Mouse (Mus musculus): ENCODE measurements around the gene Slit3. TPM values are rescaled to one million over a fixed set of nuclear protein-coding genes. Genes with fewer than 3 reads are reported as not detected.

The Slit3 gene
- total and polyA plus RNA-seq, 3 experiments = 0.55 to 4.8 (median 2.8) TPM

- Histone ChIP-seq H3K79me2 (replicated peaks; ENCODE audit: control insufficient read depth, extremely low read depth, insufficient read depth, poor library complexity, severe bottlenecking) (no peaks in the 10 kb centered on the region), H3K27ac (ENCODE audit: insufficient read depth, low read depth) (no peak overlapping the region), H3K27me3 (replicated peaks) (no peaks in the 10 kb centered on the region), H3K9me3 (replicated peaks; ENCODE audit: low read length) (no peaks in the 10 kb centered on the region), H3K9ac (ENCODE audit: insufficient read depth, low read depth) (no peak overlapping the region), H3K4me2 (ENCODE audit: insufficient read depth, low read depth, poor library complexity, severe bottlenecking) (no peak overlapping the region), H3K4me1 (ENCODE audit: control insufficient read depth in 1 of 2, insufficient read depth in 2 of 2) (peaks cover 0 to 3% of the 10 kb centered on the region in 2 experiments; a peak in 1 of 4 replicates), H3K4me3 (replicated peaks in 1 of 3; ENCODE audit: low read depth in 2 of 3, low read length in 2 of 3, poor library complexity in 1 of 3) (no peak overlapping the region), H3K36me3 (replicated peaks in 1 of 2; ENCODE audit: control insufficient read depth in 1 of 2, insufficient read depth in 1 of 2, low read length in 1 of 2) (no peaks in the 10 kb centered on the region)
- dilution Hi-C loops (cut with MboI; ENCODE audit: extremely low pct_ligation_motif_present, extremely low pct_unique_long_range_greater_than_20kb, low sequenced_read_pairs) = no loop called here
- in situ Hi-C loops (cut with MboI; ENCODE audit: low pct_ligation_motif_present, low pct_unique_long_range_greater_than_20kb, low sequenced_read_pairs) = no loop called here
- no peak for DNase-seq (ENCODE audit: extremely low read depth)
- TF ChIP-seq TCF12 (IDR thresholded peaks at IDR 0.05; ENCODE audit: low read depth, low read length) (no peak), TBP (conservative IDR thresholded peaks at IDR 0.05; ENCODE audit: low read depth, low read length) (no peak), MAFK (IDR thresholded peaks at IDR 0.05; ENCODE audit: insufficient replicate concordance, low read length) (no peak), ZC3H11A (IDR thresholded peaks at IDR 0.05; ENCODE audit: low read depth, low read length) (no peak), CHD1 (IDR thresholded peaks at IDR 0.05; ENCODE audit: low read depth, low read length) (no peak), NELFE (IDR thresholded peaks at IDR 0.05; ENCODE audit: low read depth, low read length) (no peak), JUND (conservative IDR thresholded peaks at IDR 0.05; ENCODE audit: low read depth, low read length) (no peak), ELF1 (IDR thresholded peaks at IDR 0.05; ENCODE audit: low read depth, low read length) (no peak), MAX (IDR thresholded peaks at IDR 0.05; ENCODE audit: low read length) (no peak), SIN3A (IDR thresholded peaks at IDR 0.05; ENCODE audit: low read length) (no peak), EP300 (IDR thresholded peaks at IDR 0.05; ENCODE audit: low read length) (no peak), KAT2A (IDR thresholded peaks at IDR 0.05; ENCODE audit: insufficient replicate concordance, low read length) (no peak), ZMIZ1 (IDR thresholded peaks at IDR 0.05; ENCODE audit: low read depth, low read length) (no peak), MYC (IDR thresholded peaks at IDR 0.05; ENCODE audit: low read depth, low read length) (no peak), JUN (IDR thresholded peaks at IDR 0.05; ENCODE audit: insufficient read depth, low read depth, low read length) (no peak)
Observed at GRCm38 (mm10) chr11:35550036-35550435, 429.0 kb downstream of the Slit3 start.

- no peak for DNase-seq (ENCODE audit: extremely low read depth)
- in situ Hi-C loops (cut with MboI; ENCODE audit: low pct_ligation_motif_present, low pct_unique_long_range_greater_than_20kb, low sequenced_read_pairs) (no loop called here), dilution Hi-C loops (cut with MboI; ENCODE audit: extremely low pct_ligation_motif_present, extremely low pct_unique_long_range_greater_than_20kb, low sequenced_read_pairs) (no loop called here)
- no peak for TF ChIP-seq EP300 (IDR thresholded peaks at IDR 0.05; ENCODE audit: low read length)
- TF ChIP-seq ETS1 (conservative IDR thresholded peaks at IDR 0.05; ENCODE audit: low read depth, low read length) = no peak
- no peak for TF ChIP-seq MEF2A (IDR thresholded peaks at IDR 0.05; ENCODE audit: borderline replicate concordance, low read depth, low read length)
- TF ChIP-seq POLR2AphosphoS2 (IDR thresholded peaks at IDR 0.05; ENCODE audit: low read depth, low read length) = no peak
- Histone ChIP-seq H3K27me3 (replicated peaks) (no peaks in the 10 kb centered on the region), H3K4me2 (ENCODE audit: insufficient read depth, low read depth, poor library complexity, severe bottlenecking) (no peak overlapping the region), H3K4me1 (ENCODE audit: control insufficient read depth in 1 of 2, insufficient read depth in 2 of 2) (0 out of 4 replicates have a peak, but pooled peaks cover 0 to 5% of the 10 kb centered on the region in 2 experiments), H3K79me2 (replicated peaks; ENCODE audit: control insufficient read depth, extremely low read depth, insufficient read depth, poor library complexity, severe bottlenecking) (no peaks in the 10 kb centered on the region), H3K27ac (ENCODE audit: insufficient read depth, low read depth) (no peak overlapping the region), H3K9ac (ENCODE audit: insufficient read depth, low read depth) (no peak overlapping the region), H3K36me3 (replicated peaks in 1 of 2; ENCODE audit: control insufficient read depth in 1 of 2, insufficient read depth in 1 of 2, low read length in 1 of 2) (no peaks in the 10 kb centered on the region), H3K9me3 (replicated peaks; ENCODE audit: low read length) (no peaks in the 10 kb centered on the region), H3K4me3 (replicated peaks in 1 of 3; ENCODE audit: low read depth in 2 of 3, low read length in 2 of 3, poor library complexity in 1 of 3) (no peak overlapping the region)
Observed at GRCm38 (mm10) chr11:35556192-35556591, 435.2 kb downstream of the Slit3 start.
